Mouse (Mus musculus): ENCODE results near the gene Inafm1.

DNA sequence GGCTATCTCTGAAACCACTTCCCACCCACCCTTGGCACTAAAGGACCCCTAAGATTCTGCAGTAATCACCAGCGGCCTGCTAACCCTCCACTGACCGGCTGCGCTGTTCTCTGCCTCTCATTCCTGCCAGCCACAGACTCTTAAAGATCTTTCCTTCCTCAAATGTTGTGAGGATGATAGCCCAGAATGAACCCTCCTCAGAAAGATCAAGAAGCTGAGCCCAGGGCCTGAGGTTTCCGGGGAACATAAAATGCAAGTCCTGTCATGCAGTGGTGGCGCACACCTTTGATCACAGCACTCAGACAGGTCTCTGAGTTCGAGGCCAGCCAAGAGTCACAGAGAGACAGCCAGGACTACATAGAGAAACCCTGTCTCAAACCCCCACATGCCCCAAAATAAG lies 31.2 kb downstream of the Inafm1 start:
- TF ChIP-seq CTCF (IDR thresholded peaks at IDR 0.05; ENCODE audit: low read depth, low read length) (no peak), TAL1 (conservative IDR thresholded peaks at IDR 0.05; ENCODE audit: low read depth, low read length) (no peak), GATA1 (IDR thresholded peaks at IDR 0.05; ENCODE audit: borderline replicate concordance, low read length) (no peak), POLR2AphosphoS5 (IDR thresholded peaks at IDR 0.05; ENCODE audit: insufficient replicate concordance, low read depth, low read length) (no peak)

Measured in G1E (cell line).